Mouse (Mus musculus): ENCODE results near the gene Prkca. TPM values are rescaled to one million over a fixed set of nuclear protein-coding genes. Genes with fewer than 3 reads are reported as not detected.

Prkca gene
- total RNA-seq, 1 experiment = 8.4 TPM

DNA sequence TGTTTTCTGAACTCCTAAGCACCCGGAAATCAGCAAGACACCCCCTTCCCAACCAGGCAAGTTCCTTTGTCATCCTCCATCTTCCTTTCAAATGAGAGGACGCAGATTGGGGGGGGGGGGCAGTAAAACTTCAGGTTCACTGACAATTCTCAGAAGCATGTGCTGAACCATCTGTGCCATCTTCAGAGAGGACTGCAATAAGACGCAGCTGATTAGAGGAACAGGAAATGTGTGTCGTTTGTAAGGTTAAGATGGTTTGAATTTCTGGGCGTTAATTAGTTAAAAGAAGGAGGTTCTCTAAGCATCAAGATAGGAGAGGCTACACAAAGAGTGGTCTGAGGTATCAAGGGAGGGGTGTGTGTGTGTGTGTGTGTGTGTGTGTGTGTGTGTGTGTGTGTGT, 94.2 kb downstream of the Prkca start:
- in situ Hi-C loops (cut with MboI; ENCODE audit: low sequenced_read_pairs in 2 of 2, unreplicated experiment in 2 of 2) = no loop called here
- Histone ChIP-seq H3K36me3 (ENCODE audit: control insufficient read depth, insufficient read depth, low read length, poor library complexity, severe bottlenecking) (no peaks in the 10 kb centered on the region), H3K9ac (ENCODE audit: insufficient read depth, low read depth, low read length, poor library complexity, severe bottlenecking) (no peak overlapping the region), H3K27ac (ENCODE audit: insufficient read depth, low read depth, low read length, poor library complexity, severe bottlenecking) (no peak overlapping the region), H3K9me3 (ENCODE audit: control insufficient read depth, insufficient read depth, low read depth, low read length) (no peaks in the 10 kb centered on the region), H3K4me1 (ENCODE audit: control insufficient read depth in 2 of 2, insufficient read depth in 2 of 2, low read length in 2 of 2, poor library complexity in 1 of 2) (peaks cover 0 to 7% of the 10 kb centered on the region in 2 experiments; a peak in 1 of 4 replicates), H3K4me3 (ENCODE audit: insufficient read depth in 1 of 2, low read depth in 1 of 2, low read length in 2 of 2, poor library complexity in 1 of 2, severe bottlenecking in 1 of 2) (no peak overlapping the region)
- DNase-seq (ENCODE audit: low read depth, low spot score) = no peak
- TF ChIP-seq ZNF384 (IDR thresholded peaks at IDR 0.05; ENCODE audit: low read depth, low read length) (no peak), ZC3H11A (IDR thresholded peaks at IDR 0.05; ENCODE audit: borderline replicate concordance, low read depth, low read length) (no peak), CHD2 (IDR thresholded peaks at IDR 0.05; ENCODE audit: low read depth, low read length) (no peak), MAFK (IDR thresholded peaks at IDR 0.05; ENCODE audit: insufficient read depth, low read depth, low read length) (no peak), HCFC1 (IDR thresholded peaks at IDR 0.05; ENCODE audit: borderline replicate concordance, insufficient read depth, low read length) (no peak)

DNA sequence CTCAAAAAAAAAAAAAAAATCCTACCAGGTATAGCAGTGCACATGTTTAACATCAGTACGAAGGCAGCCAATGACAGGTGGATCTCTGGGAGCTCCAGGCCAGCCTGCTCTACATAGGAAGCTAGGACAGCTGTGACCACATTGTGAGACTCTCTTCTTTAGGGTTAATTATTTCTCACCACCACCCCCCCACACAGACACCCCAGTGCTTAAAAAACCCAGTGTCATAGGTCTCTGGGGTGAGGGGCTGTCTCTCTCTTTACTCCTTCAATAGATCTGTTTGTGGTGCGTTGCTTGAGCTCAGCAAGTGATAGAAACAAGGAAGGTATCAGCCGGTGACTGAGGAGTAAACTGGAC, 94.7 kb downstream of the Prkca start:
- Histone ChIP-seq H3K4me1 (ENCODE audit: control insufficient read depth in 2 of 2, insufficient read depth in 2 of 2, low read length in 2 of 2, poor library complexity in 1 of 2) (peaks cover 0 to 7% of the 10 kb centered on the region in 2 experiments; a peak in 1 of 4 replicates), H3K27ac (ENCODE audit: insufficient read depth, low read depth, low read length, poor library complexity, severe bottlenecking) (no peak overlapping the region), H3K36me3 (ENCODE audit: control insufficient read depth, insufficient read depth, low read length, poor library complexity, severe bottlenecking) (no peaks in the 10 kb centered on the region), H3K9ac (ENCODE audit: insufficient read depth, low read depth, low read length, poor library complexity, severe bottlenecking) (no peak overlapping the region), H3K9me3 (ENCODE audit: control insufficient read depth, insufficient read depth, low read depth, low read length) (no peaks in the 10 kb centered on the region), H3K4me3 (ENCODE audit: insufficient read depth in 1 of 2, low read depth in 1 of 2, low read length in 2 of 2, poor library complexity in 1 of 2, severe bottlenecking in 1 of 2) (no peak overlapping the region)
- no peak for DNase-seq (ENCODE audit: low read depth, low spot score)
- TF ChIP-seq ZC3H11A (IDR thresholded peaks at IDR 0.05; ENCODE audit: borderline replicate concordance, low read depth, low read length) (no peak), CHD2 (IDR thresholded peaks at IDR 0.05; ENCODE audit: low read depth, low read length) (no peak)
- in situ Hi-C loops (cut with MboI; ENCODE audit: low sequenced_read_pairs in 2 of 2, unreplicated experiment in 2 of 2) = no loop called here

GRCm38 (mm10) chr11:108248218-108249046, 95.3 kb downstream of the Prkca start:
- H3K36me3 ChIP-seq (ENCODE audit: control insufficient read depth, insufficient read depth, low read length, poor library complexity, severe bottlenecking) = no peaks in the 10 kb centered on the region
- no peak overlapping the region for H3K4me3 ChIP-seq (ENCODE audit: insufficient read depth in 1 of 2, low read depth in 1 of 2, low read length in 2 of 2, poor library complexity in 1 of 2, severe bottlenecking in 1 of 2)
- no peak overlapping the region for H3K9ac ChIP-seq (ENCODE audit: insufficient read depth, low read depth, low read length, poor library complexity, severe bottlenecking)
- H3K27ac ChIP-seq (ENCODE audit: insufficient read depth, low read depth, low read length, poor library complexity, severe bottlenecking) = no peak overlapping the region
- in situ Hi-C loops (cut with MboI; ENCODE audit: low sequenced_read_pairs in 2 of 2, unreplicated experiment in 2 of 2) = no loop called here
- no peaks in the 10 kb centered on the region for H3K9me3 ChIP-seq (ENCODE audit: control insufficient read depth, insufficient read depth, low read depth, low read length)
- no peak for DNase-seq (ENCODE audit: low read depth, low spot score)
- H3K4me1 ChIP-seq (ENCODE audit: control insufficient read depth in 2 of 2, insufficient read depth in 2 of 2, low read length in 2 of 2, poor library complexity in 1 of 2) = peaks cover 0 to 7% of the 10 kb centered on the region in 2 experiments; a peak in 1 of 4 replicates
- TF ChIP-seq HCFC1 (IDR thresholded peaks at IDR 0.05; ENCODE audit: borderline replicate concordance, insufficient read depth, low read length) (no peak), MAFK (IDR thresholded peaks at IDR 0.05; ENCODE audit: insufficient read depth, low read depth, low read length) (no peak), ZC3H11A (IDR thresholded peaks at IDR 0.05; ENCODE audit: borderline replicate concordance, low read depth, low read length) (no peak), CHD2 (IDR thresholded peaks at IDR 0.05; ENCODE audit: low read depth, low read length) (no peak), ZNF384 (IDR thresholded peaks at IDR 0.05; ENCODE audit: low read depth, low read length) (no peak)

GRCm38 (mm10) chr11:108247121-108247863, 96.4 kb downstream of the Prkca start:
- Histone ChIP-seq H3K9me3 (ENCODE audit: control insufficient read depth, insufficient read depth, low read depth, low read length) (no peaks in the 10 kb centered on the region), H3K4me3 (ENCODE audit: insufficient read depth in 1 of 2, low read depth in 1 of 2, low read length in 2 of 2, poor library complexity in 1 of 2, severe bottlenecking in 1 of 2) (no peak overlapping the region)

More at GRCm38 (mm10) chr11:108247121-108247863, 96.4 kb downstream of the Prkca start:
- Histone ChIP-seq H3K4me1 (ENCODE audit: control insufficient read depth in 2 of 2, insufficient read depth in 2 of 2, low read length in 2 of 2, poor library complexity in 1 of 2) (peaks cover 0 to 7% of the 10 kb centered on the region in 2 experiments; a peak in 1 of 4 replicates), H3K9ac (ENCODE audit: insufficient read depth, low read depth, low read length, poor library complexity, severe bottlenecking) (no peak overlapping the region), H3K27ac (ENCODE audit: insufficient read depth, low read depth, low read length, poor library complexity, severe bottlenecking) (no peak overlapping the region), H3K36me3 (ENCODE audit: control insufficient read depth, insufficient read depth, low read length, poor library complexity, severe bottlenecking) (no peaks in the 10 kb centered on the region)
- TF ChIP-seq HCFC1 (IDR thresholded peaks at IDR 0.05; ENCODE audit: borderline replicate concordance, insufficient read depth, low read length) = no peak
- no peak for TF ChIP-seq CHD2 (IDR thresholded peaks at IDR 0.05; ENCODE audit: low read depth, low read length)
- TF ChIP-seq ZNF384 (IDR thresholded peaks at IDR 0.05; ENCODE audit: low read depth, low read length) = no peak
- no peak for TF ChIP-seq ZC3H11A (IDR thresholded peaks at IDR 0.05; ENCODE audit: borderline replicate concordance, low read depth, low read length)
- in situ Hi-C loops (cut with MboI; ENCODE audit: low sequenced_read_pairs in 2 of 2, unreplicated experiment in 2 of 2) = no loop called here
- no peak for DNase-seq (ENCODE audit: low read depth, low spot score)
